Mouse (Mus musculus) CH12.LX (cell line): ENCODE measurements around the gene Fut4. TPM values are rescaled to one million over a fixed set of nuclear protein-coding genes. Genes with fewer than 3 reads are reported as not detected.

Experiments used
- DNase-seq: peaks from one replicate; pipeline ENCODE4 v3.0.0-alpha.2; 2013; ENCODE audit errors: extremely low read depth
- H3K27ac ChIP-seq: 2 replicates; pipeline ENCODE4 v1.5.1; 2012; ENCODE audit warnings: low read depth, mild to moderate bottlenecking, control low read depth, moderate library complexity; ENCODE audit not compliant: insufficient read depth
- H3K27me3 ChIP-seq: replicated peaks from 2 replicates; pipeline ENCODE3; 2012; ENCODE audit warnings: inconsistent platforms
- H3K36me3 ChIP-seq, 2 experiments: replicated peaks in 1 of 2; 2 replicates each; pipeline versions ENCODE3 to v1.6.1; 2012; ENCODE audit warnings: inconsistent platforms in 1 of 2, low read length in 1 of 2, mild to moderate bottlenecking in 1 of 2, mixed read lengths in 1 of 2, moderate library complexity in 1 of 2; ENCODE audit not compliant: control insufficient read depth in 1 of 2, insufficient read depth in 1 of 2
- H3K4me1 ChIP-seq, 2 experiments: 2 replicates each; pipeline ENCODE4 v1.6.1; 2012; ENCODE audit warnings: inconsistent platforms in 1 of 2, moderate library complexity in 1 of 2; ENCODE audit not compliant: insufficient read depth in 2 of 2, control insufficient read depth in 1 of 2
- H3K4me2 ChIP-seq: 2 replicates; pipeline ENCODE4 v1.6.1; 2012; ENCODE audit warnings: low read depth, mild to moderate bottlenecking, control low read depth; ENCODE audit not compliant: poor library complexity, insufficient read depth, severe bottlenecking
- H3K4me3 ChIP-seq, 3 experiments: fragments of 150-350 bp in 1 of 3; sonication (generic) in 1 of 3; replicated peaks in 1 of 3; 2 replicates each; pipeline versions ENCODE3 to v1.5.1; 2011 to 2012; ENCODE audit warnings: low read depth in 2 of 3, low read length in 2 of 3, mild to moderate bottlenecking in 2 of 3, moderate library complexity in 2 of 3, control low read depth in 1 of 3, improper control_type of control experiment in 1 of 3, inconsistent platforms in 1 of 3, mixed read lengths in 1 of 3; ENCODE audit not compliant: poor library complexity in 1 of 3
- H3K79me2 ChIP-seq: replicated peaks from 2 replicates; pipeline ENCODE4 v1.6.1; 2012; ENCODE audit warnings: mild to moderate bottlenecking, moderate library complexity; ENCODE audit not compliant: control insufficient read depth, poor library complexity, insufficient read depth, severe bottlenecking; ENCODE audit errors: extremely low read depth
- H3K9ac ChIP-seq: 2 replicates; pipeline ENCODE4 v1.6.1; 2012; ENCODE audit warnings: low read depth, mild to moderate bottlenecking, control low read depth, moderate library complexity; ENCODE audit not compliant: insufficient read depth
- H3K9me3 ChIP-seq: replicated peaks from 2 replicates; pipeline ENCODE3; 2012; ENCODE audit warnings: low read length, inconsistent platforms, mixed read lengths
- CHD2 ChIP-seq: IDR thresholded peaks from 2 replicates; pipeline ENCODE4 v1.6.1; 2011; ENCODE audit warnings: low read length, improper control_type of control experiment
- ELF1 ChIP-seq: IDR thresholded peaks from 2 replicates; pipeline ENCODE4 v1.6.1; 2014; ENCODE audit warnings: low read depth, mild to moderate bottlenecking, inconsistent platforms, low read length, improper control_type of control experiment
- GABPA ChIP-seq: IDR thresholded peaks from 2 replicates; pipeline ENCODE4 v1.6.1; 2012; ENCODE audit warnings: low read depth, low read length, improper control_type of control experiment, inconsistent platforms; ENCODE audit not compliant: insufficient replicate concordance
- JUN ChIP-seq: IDR thresholded peaks from 2 replicates; pipeline ENCODE4 v1.6.1; 2011; ENCODE audit warnings: low read depth, mild to moderate bottlenecking, low read length, improper control_type of control experiment, moderate library complexity; ENCODE audit not compliant: insufficient read depth
- KAT2A ChIP-seq: IDR thresholded peaks from 2 replicates; pipeline ENCODE4 v1.6.1; 2012; ENCODE audit warnings: low read length, improper control_type of control experiment, inconsistent platforms; ENCODE audit not compliant: insufficient replicate concordance
- MAFK ChIP-seq: IDR thresholded peaks from 2 replicates; pipeline ENCODE4 v1.6.1; 2011; ENCODE audit warnings: low read length, improper control_type of control experiment; ENCODE audit not compliant: insufficient replicate concordance
- MEF2A ChIP-seq: IDR thresholded peaks from 2 replicates; pipeline ENCODE4 v1.6.1; 2014; ENCODE audit warnings: low read depth, mild to moderate bottlenecking, inconsistent platforms, low read length, improper control_type of control experiment, borderline replicate concordance
- MXI1 ChIP-seq: IDR thresholded peaks from 2 replicates; pipeline ENCODE4 v1.6.1; 2011; ENCODE audit warnings: mild to moderate bottlenecking, low read depth, low read length, improper control_type of control experiment
- POLR2A ChIP-seq: IDR thresholded peaks from 2 replicates; pipeline ENCODE4 v1.6.1; 2011; ENCODE audit warnings: low read depth, mild to moderate bottlenecking, improper control_type of control experiment, low read length
- SIN3A ChIP-seq: IDR thresholded peaks from 2 replicates; pipeline ENCODE4 v1.6.1; 2012; ENCODE audit warnings: low read length, improper control_type of control experiment, inconsistent platforms
- TBP ChIP-seq: conservative IDR thresholded peaks from 2 replicates; pipeline ENCODE4 v1.6.1; 2011; ENCODE audit warnings: low read depth, low read length, improper control_type of control experiment
- UBTF ChIP-seq: IDR thresholded peaks from 2 replicates; pipeline ENCODE4 v1.6.1; 2012; ENCODE audit warnings: low read depth, mild to moderate bottlenecking, inconsistent platforms, low read length, improper control_type of control experiment, moderate library complexity
- USF1 ChIP-seq: IDR thresholded peaks from 2 replicates; pipeline ENCODE4 v1.6.1; 2014; ENCODE audit warnings: low read depth, mild to moderate bottlenecking, inconsistent platforms, low read length, improper control_type of control experiment
- USF2 ChIP-seq: conservative IDR thresholded peaks from 2 replicates; pipeline ENCODE4 v1.6.1; 2011; ENCODE audit warnings: low read depth, low read length, improper control_type of control experiment
- ZKSCAN1 ChIP-seq: IDR thresholded peaks from 2 replicates; pipeline ENCODE4 v1.6.1; 2012; ENCODE audit warnings: low read depth, inconsistent platforms, low read length, improper control_type of control experiment, borderline replicate concordance
- ZNF384 ChIP-seq: IDR thresholded peaks from 2 replicates; pipeline ENCODE4 v1.6.1; 2012; ENCODE audit warnings: low read depth, low read length, improper control_type of control experiment, inconsistent platforms
- dilution Hi-C: fragments of 300-500 bp; cut with MboI; formaldehyde crosslinking; loops from 2 replicates; pipeline ENCODE4 v1.14.3; 2020; ENCODE audit warnings: low sequenced_read_pairs; ENCODE audit not compliant: extremely low pct_unique_long_range_greater_than_20kb, extremely low pct_ligation_motif_present
- in situ Hi-C: fragments of 300-500 bp; cut with MboI; formaldehyde crosslinking; loops from 3 replicates; pipeline ENCODE4 v1.14.3; 2019; ENCODE audit warnings: low sequenced_read_pairs, low pct_ligation_motif_present, low pct_unique_long_range_greater_than_20kb, mixed read lengths
- polyA plus RNA-seq: library from polyadenylated mRNA; unstranded; fragments of >175 nt; gene quantifications from 2 replicates; pipeline ENCODE4 v1.2.1, GENCODE M21; 2012; ENCODE audit warnings: low read depth; ENCODE audit not compliant: insufficient read length
- total RNA-seq, 2 experiments: library from RNA; depleted of rRNA; stranded (reverse); fragments of 300-350 nt in 1 of 2; fragments of >200 nt in 1 of 2; gene quantifications; 2 replicates each; pipeline ENCODE4 v1.2.3; 2012 to 2014

Fut4 gene
- total and polyA plus RNA-seq, 3 experiments = not detected

- Histone ChIP-seq H3K9ac (no peak overlapping the region), H3K36me3 (no peaks in the 10 kb centered on the region), H3K9me3 (no peaks in the 10 kb centered on the region), H3K4me3 (no peak overlapping the region), H3K4me1 (peaks cover 0 to 11% of the 10 kb centered on the region in 2 experiments; a peak in 2 of 4 replicates), H3K27ac (no peak overlapping the region), H3K79me2 (no peaks in the 10 kb centered on the region), H3K27me3 (no peaks in the 10 kb centered on the region), H3K4me2 (no peak overlapping the region)
- TF ChIP-seq USF2 = no peak
- no peak for TF ChIP-seq MAFK
- no peak for TF ChIP-seq JUN
- no peak for TF ChIP-seq ZKSCAN1
- TF ChIP-seq UBTF = no peak
- no peak for TF ChIP-seq POLR2A
- no peak for TF ChIP-seq ZNF384
- no peak for TF ChIP-seq MEF2A
- no peak for TF ChIP-seq ELF1
- DNase-seq = no peak
- dilution Hi-C loops = no loop called here
- in situ Hi-C loops = no loop called here
Measured at GRCm38 (mm10) chr9:14728365-14728764, 23.8 kb downstream of the Fut4 start.

- no peak for TF ChIP-seq SIN3A
- TF ChIP-seq CHD2 = no peak
- no peak for TF ChIP-seq MXI1
- TF ChIP-seq TBP = no peak
- no peak for TF ChIP-seq USF2
- no peak for TF ChIP-seq KAT2A
- no peak for TF ChIP-seq GABPA
- TF ChIP-seq USF1 = no peak
Measured at GRCm38 (mm10) chr9:14726629-14727028, 25.6 kb downstream of the Fut4 start.

More at GRCm38 (mm10) chr9:14726629-14727028, 25.6 kb downstream of the Fut4 start:
- no peak overlapping the region for H3K4me3 ChIP-seq
- H3K4me2 ChIP-seq = no peak overlapping the region
- no peak overlapping the region for H3K9ac ChIP-seq
- dilution Hi-C loops = no loop called here
- no peak overlapping the region for H3K27ac ChIP-seq
- H3K79me2 ChIP-seq = no peaks in the 10 kb centered on the region
- H3K9me3 ChIP-seq = no peaks in the 10 kb centered on the region
- peaks cover 0 to 11% of the 10 kb centered on the region in 2 experiments; a peak in 2 of 4 replicates for H3K4me1 ChIP-seq
- no peak for DNase-seq
- in situ Hi-C loops = no loop called here
- no peaks in the 10 kb centered on the region for H3K36me3 ChIP-seq
- no peaks in the 10 kb centered on the region for H3K27me3 ChIP-seq
